Mouse (Mus musculus) thymus, adult 2 months (tissue): ENCODE results near the gene Cntn5. TPM values are rescaled to one million over a fixed set of nuclear protein-coding genes. Genes with fewer than 3 reads are reported as not detected.

Source experiments
- DNase-seq: peaks from one replicate; pipeline ENCODE4 v3.0.0; 2021
- H3K27ac ChIP-seq: fragments of 200-500 bp; 2 replicates; pipeline ENCODE4 v1.5.1; 2012; ENCODE audit warnings: low read length, control low read depth; ENCODE audit not compliant: control insufficient read depth, insufficient read depth
- H3K27me3 ChIP-seq: fragments of 200-500 bp; 2 replicates; pipeline ENCODE4 v1.6.1; 2012; ENCODE audit warnings: mild to moderate bottlenecking, low read length, moderate library complexity, mixed read lengths; ENCODE audit not compliant: control insufficient read depth, insufficient read depth
- H3K36me3 ChIP-seq: fragments of 200-500 bp; 2 replicates; pipeline ENCODE4 v1.6.1; 2012; ENCODE audit warnings: mild to moderate bottlenecking, low read length, moderate library complexity; ENCODE audit not compliant: control insufficient read depth, insufficient read depth
- H3K4me1 ChIP-seq: fragments of 200-500 bp; replicated peaks from 2 replicates; pipeline ENCODE4 v1.6.1; 2012; ENCODE audit warnings: low read length; ENCODE audit not compliant: control insufficient read depth, insufficient read depth
- H3K4me3 ChIP-seq: fragments of 200-500 bp; 2 replicates; pipeline ENCODE4 v1.5.1; 2012; ENCODE audit warnings: mild to moderate bottlenecking, low read length, control low read depth, moderate library complexity; ENCODE audit not compliant: control insufficient read depth, insufficient read depth
- CTCF ChIP-seq: fragments of 200-500 bp; IDR thresholded peaks from 2 replicates; pipeline ENCODE4 v1.5.1; 2012; ENCODE audit warnings: mild to moderate bottlenecking, control low read depth, low read length, moderate library complexity, borderline replicate concordance; ENCODE audit not compliant: control insufficient read depth, poor library complexity, insufficient read depth; ENCODE audit errors: extremely low read depth
- POLR2A ChIP-seq: fragments of 200-500 bp; IDR thresholded peaks from 2 replicates; pipeline ENCODE4 v1.6.1; 2012; ENCODE audit warnings: mild to moderate bottlenecking, low read length, control low read depth, moderate library complexity; ENCODE audit not compliant: control insufficient read depth, poor library complexity, insufficient read depth; ENCODE audit errors: extremely low read depth
- WGBS: fragments of 180-500 bp; shearing (Covaris S2); methylation state at CpG from one replicate; pipeline ENCODE4 v1.1.7; 2018; 5-methylcytosine and 5-hydroxymethylcytosine counted together
- polyA plus RNA-seq: library from polyadenylated mRNA; depleted of rRNA; stranded (reverse); fragments of >200 nt; gene quantifications from 2 replicates; pipeline ENCODE4 v1.2.3, GENCODE M21; 2012

The Cntn5 gene
- polyA plus RNA-seq, 1 experiment: not detected

DNA sequence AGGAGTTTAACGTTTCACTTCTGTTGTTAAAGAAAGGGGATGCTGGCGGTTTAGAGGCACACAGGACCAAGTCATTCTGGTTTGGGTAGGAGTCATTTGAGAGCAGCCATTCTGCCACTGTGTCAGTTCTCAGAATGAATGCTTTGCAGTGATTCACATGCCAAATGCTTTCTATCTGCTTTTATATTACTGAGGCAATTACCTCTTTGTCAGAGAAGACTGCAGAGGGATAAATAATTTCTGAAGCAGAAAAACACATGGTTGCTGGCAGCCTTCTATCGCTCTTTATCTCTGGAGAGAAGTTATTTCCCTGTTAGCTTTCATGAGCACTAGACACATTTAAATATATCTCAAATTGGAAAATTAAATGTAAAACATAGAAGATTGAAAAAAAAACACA, 1207.9 kb downstream of the Cntn5 start:
- Histone ChIP-seq H3K27me3 (no peaks in the 10 kb centered on the region), H3K27ac (no peak overlapping the region), H3K36me3 (no peaks in the 10 kb centered on the region), H3K4me3 (no peak overlapping the region), H3K4me1 (no peaks in the 10 kb centered on the region)
- WGBS: 79% methylated on average over 3 of the region's 3 CpGs
- DNase-seq: no peak
- no peak for TF ChIP-seq POLR2A
- no peak for TF ChIP-seq CTCF

GRCm38 (mm10) chr9:9682348-9682884, 1222.2 kb downstream of the Cntn5 start:
- 16% methylated on average over 5 of the region's 5 CpGs for WGBS
- H3K36me3 ChIP-seq: no peaks in the 10 kb centered on the region
- no peak overlapping the region for H3K4me3 ChIP-seq
- no peak for DNase-seq
- TF ChIP-seq CTCF: no peak
- no peak for TF ChIP-seq POLR2A
- H3K4me1 ChIP-seq: no peaks in the 10 kb centered on the region
- H3K27ac ChIP-seq: no peak overlapping the region
- H3K27me3 ChIP-seq: no peaks in the 10 kb centered on the region

DNA sequence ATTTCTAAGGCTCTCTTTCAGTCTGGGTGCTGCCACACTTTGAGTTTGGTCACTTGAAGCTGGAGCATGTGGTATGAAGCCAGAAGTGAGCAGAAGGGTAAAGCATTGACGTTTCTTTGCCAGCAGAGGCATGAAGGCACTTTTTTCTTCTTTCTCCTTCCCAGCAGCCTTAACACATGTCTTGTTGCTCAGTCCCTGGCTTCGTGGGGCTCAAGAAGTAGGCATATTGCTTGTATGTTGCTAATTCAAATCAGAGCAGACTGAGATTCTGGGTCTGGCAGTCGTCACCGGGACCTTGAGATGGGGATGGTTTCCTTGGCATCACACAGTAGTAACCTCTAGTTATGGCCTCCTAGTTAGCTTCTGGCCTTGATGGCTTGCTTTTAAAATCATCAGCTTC, 1228.5 kb downstream of the Cntn5 start:
- Histone ChIP-seq H3K27ac (no peak overlapping the region), H3K27me3 (no peaks in the 10 kb centered on the region), H3K4me1 (no peaks in the 10 kb centered on the region), H3K36me3 (no peaks in the 10 kb centered on the region), H3K4me3 (no peak overlapping the region)
- TF ChIP-seq CTCF (no peak), POLR2A (no peak)
- no peak for DNase-seq
- WGBS: 83% methylated on average over 4 of the region's 4 CpGs

- WGBS: 86% methylated on average over 5 of the region's 5 CpGs
- Histone ChIP-seq H3K4me3 (no peak overlapping the region), H3K36me3 (no peaks in the 10 kb centered on the region), H3K4me1 (no peaks in the 10 kb centered on the region), H3K27ac (no peak overlapping the region), H3K27me3 (no peaks in the 10 kb centered on the region)
- TF ChIP-seq CTCF (no peak), POLR2A (no peak)
- DNase-seq: no peak
These were observed 1230.0 kb downstream of the Cntn5 start for GRCm38 (mm10) chr9:9674531-9674930.

DNA sequence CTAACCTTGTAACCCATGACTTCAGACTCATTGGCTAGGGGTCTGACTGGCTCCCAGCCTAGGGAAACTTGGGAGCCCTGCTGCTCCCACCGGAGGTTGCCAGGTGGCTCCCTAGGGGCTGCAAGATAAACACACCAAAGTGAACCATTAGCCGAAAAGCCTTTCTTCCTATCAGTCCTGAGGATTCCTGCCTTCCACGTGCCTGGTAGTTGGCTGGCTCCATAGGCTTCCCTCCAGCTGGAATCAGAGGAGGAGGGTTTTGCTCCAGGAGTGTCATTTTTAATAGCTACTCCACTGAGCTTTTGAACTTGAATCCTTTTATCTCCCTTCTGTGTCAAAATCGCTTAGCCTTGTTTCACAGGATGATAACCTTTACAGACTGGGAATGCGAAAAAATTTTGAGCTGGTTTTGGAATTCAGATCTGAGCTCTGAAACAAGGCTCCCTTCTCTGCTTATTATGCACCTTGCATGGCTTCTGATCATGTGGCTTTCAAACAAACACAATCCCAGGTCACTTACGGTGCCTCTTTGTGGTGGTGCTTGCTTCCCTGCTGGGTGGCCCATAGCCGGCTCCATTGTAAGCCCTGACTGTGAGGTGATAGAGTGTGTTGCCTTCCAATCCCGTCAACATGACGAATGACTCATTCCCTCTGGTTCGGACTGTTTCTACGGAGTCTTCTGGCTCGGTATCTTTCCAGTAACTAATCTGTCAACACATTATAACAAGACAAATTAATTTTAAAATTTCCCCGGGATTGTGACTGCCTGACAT, 1231.1 kb downstream of the Cntn5 start:
- WGBS: 41% methylated on average over 13 of the region's 13 CpGs
- no peak overlapping the region for H3K27ac ChIP-seq
- H3K4me3 ChIP-seq: no peak overlapping the region
- H3K36me3 ChIP-seq: no peaks in the 10 kb centered on the region
- no peaks in the 10 kb centered on the region for H3K27me3 ChIP-seq
- H3K4me1 ChIP-seq: no peaks in the 10 kb centered on the region
- DNase-seq: no peak
- no peak for TF ChIP-seq POLR2A
- TF ChIP-seq CTCF: no peak

DNA sequence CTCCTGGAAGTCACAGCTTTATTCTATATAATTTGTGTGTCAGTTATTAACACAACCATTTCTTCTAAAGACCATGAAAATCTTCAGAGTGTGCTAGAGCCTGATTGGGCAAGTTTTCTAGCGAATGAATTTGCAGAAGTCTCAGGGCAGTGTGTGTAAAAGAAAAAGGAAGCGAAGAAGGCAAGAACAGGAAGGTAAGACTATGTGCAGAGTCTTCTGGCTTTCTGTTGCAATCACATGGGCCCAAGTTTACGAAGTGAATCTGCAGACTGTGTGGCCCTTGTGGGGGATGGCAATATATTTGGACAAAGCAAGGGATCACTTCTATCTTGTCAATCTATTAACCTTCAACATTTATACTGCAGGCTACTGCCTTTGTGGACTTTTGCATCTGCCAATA, 1251.1 kb downstream of the Cntn5 start:
- H3K36me3 ChIP-seq: no peaks in the 10 kb centered on the region
- no peaks in the 10 kb centered on the region for H3K27me3 ChIP-seq
- WGBS: 59% methylated on average over 3 of the region's 3 CpGs
- DNase-seq: no peak
- H3K4me3 ChIP-seq: no peak overlapping the region
- TF ChIP-seq CTCF (no peak), POLR2A (no peak)
- no peak overlapping the region for H3K27ac ChIP-seq
- H3K4me1 ChIP-seq: no peaks in the 10 kb centered on the region

DNA sequence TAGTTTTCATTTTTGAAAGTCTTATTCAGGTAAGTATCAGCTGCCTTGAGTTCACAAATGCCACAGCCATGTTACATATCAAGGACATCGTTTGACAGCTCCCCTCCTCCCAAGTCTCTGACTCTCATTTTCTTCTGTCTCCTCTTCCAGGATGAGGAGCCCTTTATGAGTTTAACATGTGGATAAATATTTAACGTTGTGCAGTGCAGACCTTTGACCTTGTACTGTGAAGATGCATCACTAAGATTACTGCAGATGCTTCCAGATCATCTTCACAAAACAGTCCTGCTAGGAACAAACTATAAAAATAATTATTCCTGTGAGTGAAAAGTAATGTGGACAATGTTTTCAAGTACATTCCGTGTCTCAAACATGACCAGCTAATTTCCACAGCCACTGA, 1257.2 kb downstream of the Cntn5 start:
- DNase-seq: no peak
- TF ChIP-seq POLR2A (no peak), CTCF (no peak)
- WGBS: 82% methylated on average over 3 of the region's 3 CpGs

More for the DNA sequence above, 1257.2 kb downstream of the Cntn5 start:
- H3K27me3 ChIP-seq: no peaks in the 10 kb centered on the region
- no peak overlapping the region for H3K4me3 ChIP-seq
- no peaks in the 10 kb centered on the region for H3K4me1 ChIP-seq
- no peak overlapping the region for H3K27ac ChIP-seq
- H3K36me3 ChIP-seq: no peaks in the 10 kb centered on the region
